Mouse (Mus musculus) naive thymus-derived CD4-positive, alpha-beta T cell, adult 5 months (primary cell): ENCODE data around the gene Rufy1. TPM values are rescaled to one million over a fixed set of nuclear protein-coding genes. Genes with fewer than 3 reads are reported as not detected.

Source experiments
- polyA plus RNA-seq: library from polyadenylated mRNA; unstranded; fragments of 100-300 nt; shearing (Covaris generic); gene quantifications from one replicate; pipeline ENCODE4 v1.2.1, GENCODE M21; 2017

The Rufy1 gene
- polyA plus RNA-seq: 23.6 TPM

DNA sequence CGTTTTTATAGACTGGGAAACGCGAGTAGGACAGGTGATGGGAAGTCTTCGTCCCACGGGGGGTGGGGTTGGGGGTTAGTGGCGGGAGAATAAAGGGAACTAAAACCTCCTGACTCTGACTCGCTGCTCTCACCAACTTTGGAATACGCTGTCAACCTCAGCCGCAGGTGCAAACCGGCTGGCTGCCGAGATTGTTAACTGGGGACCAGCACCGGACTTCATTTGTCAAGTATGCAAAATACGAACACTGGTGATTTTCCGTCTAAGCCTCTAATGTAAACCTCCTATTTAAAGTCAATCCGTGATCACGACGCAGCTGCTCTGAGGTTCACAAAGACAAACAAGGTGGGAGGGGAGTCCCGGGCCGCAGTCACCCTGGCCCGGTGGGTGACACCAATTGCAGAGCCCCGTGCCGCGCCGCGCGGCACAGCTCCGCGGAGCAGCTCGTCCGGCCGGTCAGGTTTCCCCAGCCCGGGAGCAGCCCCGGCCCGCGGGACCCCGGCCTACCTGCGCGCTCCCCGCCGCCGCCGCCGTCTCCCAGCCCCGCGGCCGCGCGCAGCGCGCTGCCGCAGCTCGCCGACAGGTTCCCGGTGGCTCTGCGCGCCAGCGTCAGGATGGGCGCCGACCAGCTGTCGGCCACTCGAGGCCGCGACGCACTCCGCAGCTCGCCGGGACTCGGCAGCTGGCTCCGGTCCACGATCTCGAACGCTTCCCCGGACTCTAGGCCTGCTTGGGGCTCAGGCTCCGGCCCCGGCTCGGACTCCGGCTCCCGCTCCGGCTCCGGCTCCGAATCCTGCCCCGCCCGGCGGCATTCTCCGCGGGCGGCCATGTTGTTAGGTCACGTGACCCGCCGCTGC lies at the start of gene Rufy1:
Gene Rufy1, minus strand, starts transcription at position 849 of the 857 bp plus-strand sequence.

DNA sequence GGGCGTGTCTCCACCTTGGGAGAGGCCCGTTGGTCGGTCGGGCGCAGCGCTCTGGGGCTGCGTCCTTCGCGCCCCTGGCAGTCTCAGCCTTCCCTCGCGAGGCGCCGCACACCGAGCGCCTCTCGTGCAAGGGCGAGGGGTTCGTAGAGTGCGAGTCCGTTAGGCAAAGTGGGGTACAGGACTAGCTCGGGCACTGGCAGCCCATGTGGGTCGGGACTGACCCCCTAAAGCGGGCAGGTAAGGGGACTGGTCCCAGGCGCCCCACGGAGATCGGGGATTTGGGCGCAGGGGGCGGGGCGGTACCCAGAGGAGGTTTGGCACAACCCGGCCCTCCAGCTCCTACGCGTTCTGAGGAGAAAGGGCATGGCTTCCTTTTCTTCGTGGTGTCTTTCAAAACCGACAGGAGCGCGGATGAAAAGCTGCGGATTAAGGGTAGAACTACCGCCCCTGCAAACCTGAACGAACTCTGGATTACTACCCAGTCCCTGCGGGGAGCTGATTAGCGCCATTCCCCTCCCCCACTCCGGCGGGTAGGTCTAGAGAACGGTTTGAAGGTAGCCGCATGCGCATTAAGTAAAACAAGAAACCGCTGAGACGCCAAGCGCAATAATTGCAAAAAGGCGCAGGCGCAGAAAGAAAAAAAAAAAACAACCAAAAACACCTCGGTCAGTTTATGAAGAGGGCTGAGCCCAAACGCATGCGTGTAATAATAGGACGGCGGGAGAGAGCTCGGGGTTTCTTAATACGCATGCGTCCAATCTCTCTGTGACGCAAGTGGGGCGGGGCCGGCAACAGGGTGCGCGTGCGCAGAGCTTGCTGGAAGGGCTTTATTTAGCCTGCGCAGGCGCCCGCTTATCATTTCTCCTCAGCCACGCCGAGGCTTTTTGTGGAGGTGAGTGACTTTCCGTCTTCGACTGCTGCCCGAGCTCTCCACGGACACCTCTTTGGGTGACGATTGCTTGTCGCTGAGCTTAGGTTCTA lies 53.7 kb downstream of the Rufy1 start, which contains the start of gene Hnrnph1:
Gene Hnrnph1, plus strand, starts transcription at position 80 of the 981 bp plus-strand sequence.

DNA sequence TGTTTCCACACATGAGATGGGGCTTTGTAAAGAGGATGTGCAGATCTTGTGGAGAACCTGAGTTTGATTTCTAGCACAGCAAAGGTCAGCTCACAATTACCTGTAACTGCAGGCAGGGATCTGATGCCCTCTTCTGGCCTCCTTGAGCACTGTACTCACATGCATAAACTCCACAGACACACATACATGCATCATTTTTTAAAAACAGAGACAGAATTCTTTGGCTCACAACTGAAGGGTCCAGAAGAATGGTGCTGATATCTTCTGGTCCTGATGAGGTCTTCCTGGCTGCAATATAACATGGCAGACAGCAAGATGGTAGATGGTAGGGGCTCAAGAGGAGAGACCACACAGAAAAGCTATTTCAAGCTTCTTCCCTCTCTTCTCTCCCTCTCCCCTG lies 76.8 kb downstream of the Rufy1 start, which contains the start of gene Cby3:
Gene Cby3, plus strand, starts transcription at position 301 of the 400 bp plus-strand sequence.

Other genes with a start within 250 kb of the Rufy1 start
- gene Sqstm1, start 220.3 kb downstream of the Rufy1 start, polyA plus RNA-seq: 874 TPM
- gene Mgat4b, start 220.2 kb downstream of the Rufy1 start, polyA plus RNA-seq: 7.9 TPM
- gene Ltc4s, start 192.5 kb downstream of the Rufy1 start, polyA plus RNA-seq: 1.1 TPM
- gene Maml1, start 138.8 kb downstream of the Rufy1 start, polyA plus RNA-seq: 5.9 TPM
- gene Canx, start 105.5 kb downstream of the Rufy1 start, polyA plus RNA-seq: 139 TPM
- not detected for gene Cby3, start 76.7 kb downstream of the Rufy1 start, polyA plus RNA-seq
- 333 TPM for gene Hnrnph1, start 54.1 kb downstream of the Rufy1 start, polyA plus RNA-seq
- not detected for gene Adamts2, start 171.0 kb upstream of the Rufy1 start, polyA plus RNA-seq